Mouse (Mus musculus): ENCODE measurements at regions not wholly inside any gene's neighbourhood (a gene's known extent, or its start where the extent isn't known, plus 50 kb on each side); places are given as distances from the start of the nearest gene placed in this dataset.

DNA sequence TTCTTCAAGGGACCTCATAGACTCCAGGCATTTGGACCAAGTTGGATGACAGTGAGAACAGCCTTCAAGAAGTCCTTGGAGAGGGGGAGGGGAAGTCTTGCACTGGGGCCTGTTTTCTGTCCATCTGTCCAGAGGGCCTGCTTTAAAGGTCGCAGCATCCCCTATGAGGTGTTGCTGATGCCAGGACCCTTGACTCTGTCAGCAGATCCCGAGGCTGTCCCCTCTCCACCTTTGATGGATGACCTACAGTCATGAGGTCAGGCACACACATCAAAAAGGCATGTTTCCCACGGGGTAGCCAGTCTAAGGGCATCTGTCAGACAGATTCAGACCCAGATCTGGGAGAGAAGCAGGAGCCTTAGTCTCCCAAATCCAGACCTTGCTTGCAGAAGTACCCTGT, 183.4 kb upstream of the Gli2 start:
- no peak for TF ChIP-seq POLR2A (IDR thresholded peaks at IDR 0.05; ENCODE audit: control insufficient read depth, low read depth, low read length)
- TF ChIP-seq CTCF (IDR thresholded peaks at IDR 0.05; ENCODE audit: control insufficient read depth, insufficient read depth, insufficient replicate concordance, low read depth, low read length), result no peak
